Mouse (Mus musculus) spleen, postnatal 4 days (tissue): ENCODE results near the gene Fbxl21.

ENCODE experiments used
- DNase-seq, 2 experiments: peaks; one replicate each; pipeline ENCODE4 v3.0.0; 2022; ENCODE audit warnings: low spot score in 2 of 2

Fbxl21 gene

GRCm38 (mm10) chr13:56581512-56581911 is 59.2 kb downstream of the Fbxl21 start:
- no peak for DNase-seq

- DNase-seq: no peak
These were observed 59.7 kb downstream of the Fbxl21 start for GRCm38 (mm10) chr13:56581961-56582434.

- no peak for DNase-seq
These were observed 60.4 kb downstream of the Fbxl21 start for GRCm38 (mm10) chr13:56582720-56583119.

- no peak for DNase-seq
These were observed 63.8 kb downstream of the Fbxl21 start for GRCm38 (mm10) chr13:56586046-56586445.
